Mouse (Mus musculus) liver, embryonic 15.5 days (tissue): ENCODE measurements at regions not wholly inside any gene's neighbourhood (a gene's known extent, or its start where the extent isn't known, plus 50 kb on each side); places are given as distances from the start of the nearest gene placed in this dataset.
A peak's percentile ranks its signal among the peaks of the same experiment; 100 is the strongest.

ENCODE experiments used
- ATAC-seq: fragments of 200-750 bp; cut with Nextera tagmentation; 2 replicates; pipeline ENCODE4 v1.8.0; 2017; ENCODE audit warnings: moderate number of reproducible peaks, mild to moderate bottlenecking, moderate library complexity; ENCODE audit not compliant: insufficient read depth
- H3K27ac ChIP-seq: fragments of 300-500 bp; sonication (generic); replicated peaks from 2 replicates; pipeline ENCODE4 v1.5.1; 2015; ENCODE audit warnings: mild to moderate bottlenecking, inconsistent platforms
- H3K27me3 ChIP-seq: fragments of 300-500 bp; sonication (generic); 2 replicates; pipeline ENCODE4 v1.6.1; 2015; ENCODE audit warnings: mild to moderate bottlenecking, inconsistent platforms
- H3K36me3 ChIP-seq: fragments of 300-500 bp; sonication (generic); replicated peaks from 2 replicates; pipeline ENCODE4 v1.6.1; 2015; ENCODE audit warnings: moderate library complexity, mild to moderate bottlenecking, inconsistent platforms
- H3K4me1 ChIP-seq: fragments of 300-500 bp; sonication (generic); replicated peaks from 2 replicates; pipeline ENCODE4 v1.6.1; 2015; ENCODE audit warnings: inconsistent platforms
- H3K4me2 ChIP-seq: fragments of 300-500 bp; sonication (generic); 2 replicates; pipeline ENCODE4 v1.6.1; 2015; ENCODE audit warnings: moderate library complexity, mild to moderate bottlenecking, inconsistent platforms
- H3K4me3 ChIP-seq: fragments of 300-500 bp; sonication (generic); replicated peaks from 2 replicates; pipeline ENCODE4 v1.5.1; 2015; ENCODE audit warnings: mild to moderate bottlenecking, inconsistent platforms
- H3K9ac ChIP-seq: fragments of 300-500 bp; sonication (generic); 2 replicates; pipeline ENCODE4 v1.6.1; 2015; ENCODE audit warnings: moderate library complexity, mild to moderate bottlenecking, inconsistent platforms
- H3K9me3 ChIP-seq: fragments of 300-500 bp; sonication (generic); replicated peaks from 2 replicates; pipeline ENCODE4 v1.6.1; 2016; ENCODE audit warnings: inconsistent platforms
- WGBS: fragments of 180-500 bp; shearing (Covaris S2); methylation state at CpG from one replicate; pipeline ENCODE4 v1.1.7; 2015; ENCODE audit warnings: mixed read lengths; ENCODE audit not compliant: insufficient replicate concordance; 5-methylcytosine and 5-hydroxymethylcytosine counted together

GRCm38 (mm10) chr13:101565323-101565722, 202.7 kb downstream of the Pik3r1 start:
- ATAC-seq = peak; percentile 37; the same call in 1 of the 2 replicates
- H3K4me2 ChIP-seq = no peak overlapping the region
- H3K27ac ChIP-seq = no peak overlapping the region

GRCm38 (mm10) chr13:101555371-101555874, 212.6 kb downstream of the Pik3r1 start:
- Histone ChIP-seq H3K36me3 (no peaks in the 10 kb centered on the region), H3K4me1 (peaks cover 40% of the 10 kb centered on the region), H3K9ac (no peak overlapping the region), H3K4me3 (no peak overlapping the region), H3K4me2 (no peak overlapping the region), H3K27ac (no peak overlapping the region), H3K27me3 (0 out of 2 replicates have a peak, but pooled peaks cover 3% of the 10 kb centered on the region), H3K9me3 (no peaks in the 10 kb centered on the region)
- 64% methylated on average over 3 of the region's 3 CpGs for WGBS
- no peak for ATAC-seq

More at GRCm38 (mm10) chr13:101565323-101565722, 202.7 kb downstream of the Pik3r1 start:
- Histone ChIP-seq H3K4me1 (peaks cover 18% of the 10 kb centered on the region), H3K9ac (no peak overlapping the region), H3K36me3 (no peaks in the 10 kb centered on the region), H3K9me3 (no peaks in the 10 kb centered on the region), H3K27me3 (no peaks in the 10 kb centered on the region), H3K4me3 (no peak overlapping the region)
- WGBS = 55% methylated on average over 1 of the region's 1 CpGs

- peak overlapping the region; percentile 47 for H3K9ac ChIP-seq
- peak; percentile 68 for ATAC-seq
- peak overlapping the region; percentile 98 for H3K27ac ChIP-seq
- no peaks in the 10 kb centered on the region for H3K9me3 ChIP-seq
- H3K4me2 ChIP-seq = peak overlapping the region; percentile 62
- no peaks in the 10 kb centered on the region for H3K27me3 ChIP-seq
- peak overlapping the region; percentile 42 for H3K4me3 ChIP-seq
- WGBS = 47% methylated on average over 8 of the region's 8 CpGs
- H3K36me3 ChIP-seq = no peaks in the 10 kb centered on the region
- peaks cover 63% of the 10 kb centered on the region for H3K4me1 ChIP-seq
Measured at GRCm38 (mm10) chr13:101553131-101553549, 214.9 kb downstream of the Pik3r1 start.

GRCm38 (mm10) chr13:101552451-101552850, 215.6 kb downstream of the Pik3r1 start:
- H3K9ac ChIP-seq = peak overlapping the region; percentile 47
- peak; percentile 86 for ATAC-seq
- H3K4me3 ChIP-seq = peak overlapping the region; percentile 42
- no peaks in the 10 kb centered on the region for H3K9me3 ChIP-seq
- no peaks in the 10 kb centered on the region for H3K27me3 ChIP-seq
- no peaks in the 10 kb centered on the region for H3K36me3 ChIP-seq
- WGBS = 44% methylated on average over 2 of the region's 2 CpGs
- H3K4me1 ChIP-seq = peaks cover 70% of the 10 kb centered on the region
- H3K27ac ChIP-seq = peak overlapping the region; percentile 98
- H3K4me2 ChIP-seq = peak overlapping the region; percentile 62

- Histone ChIP-seq H3K9ac (peak overlapping the region; percentile 55), H3K4me1 (peaks cover 79% of the 10 kb centered on the region), H3K4me2 (peak overlapping the region; percentile 62), H3K9me3 (no peaks in the 10 kb centered on the region), H3K4me3 (peak overlapping the region; percentile 10; the same call in 1 of the 2 replicates), H3K27ac (peak overlapping the region; percentile 98), H3K36me3 (no peaks in the 10 kb centered on the region), H3K27me3 (no peaks in the 10 kb centered on the region)
- WGBS = 26% methylated on average over 6 of the region's 6 CpGs
- ATAC-seq = peak; percentile 84
Measured at GRCm38 (mm10) chr13:101551068-101551467, 216.9 kb downstream of the Pik3r1 start.

DNA sequence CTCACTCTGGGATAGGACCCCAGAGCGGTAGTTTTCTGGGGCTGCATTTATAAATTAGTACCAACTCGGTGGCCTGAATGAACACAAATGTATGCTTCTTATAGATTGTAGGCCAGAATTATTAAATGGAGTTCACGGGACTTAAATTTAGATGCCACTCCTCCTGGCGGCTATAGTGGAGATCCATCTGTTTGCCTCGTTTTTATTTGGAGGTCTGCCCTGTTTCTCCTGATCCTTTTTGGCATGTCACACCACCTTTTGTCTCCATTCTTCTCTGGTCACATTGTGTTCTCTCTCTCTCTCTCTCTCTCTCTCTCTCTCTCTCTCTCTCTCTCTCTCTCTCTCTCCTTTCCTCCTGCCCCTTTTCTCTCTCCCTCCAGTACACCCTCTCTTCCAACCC, 217.5 kb downstream of the Pik3r1 start:
- Histone ChIP-seq H3K9ac (peak overlapping the region; percentile 55; the same call in 1 of the 2 replicates), H3K9me3 (no peaks in the 10 kb centered on the region), H3K36me3 (no peaks in the 10 kb centered on the region), H3K4me2 (peak overlapping the region; percentile 62), H3K27ac (peak overlapping the region; percentile 98), H3K27me3 (no peaks in the 10 kb centered on the region), H3K4me3 (no peak overlapping the region), H3K4me1 (peaks cover 85% of the 10 kb centered on the region)
- ATAC-seq = no peak
- WGBS = 71% methylated on average over 5 of the region's 5 CpGs

- no peaks in the 10 kb centered on the region for H3K9me3 ChIP-seq
- H3K4me1 ChIP-seq = peaks cover 90% of the 10 kb centered on the region
- H3K4me2 ChIP-seq = peak overlapping the region; percentile 61
- no peaks in the 10 kb centered on the region for H3K36me3 ChIP-seq
- no peaks in the 10 kb centered on the region for H3K27me3 ChIP-seq
- 2% methylated on average over 6 of the region's 6 CpGs for WGBS
- peak overlapping the region; percentile 98 for H3K27ac ChIP-seq
- H3K9ac ChIP-seq = peak overlapping the region; percentile 20
- peak; percentile 8; the same call in 1 of the 2 replicates for ATAC-seq
- peak overlapping the region; percentile 14 for H3K4me3 ChIP-seq
Measured at GRCm38 (mm10) chr13:101547887-101548286, 220.1 kb downstream of the Pik3r1 start.

DNA sequence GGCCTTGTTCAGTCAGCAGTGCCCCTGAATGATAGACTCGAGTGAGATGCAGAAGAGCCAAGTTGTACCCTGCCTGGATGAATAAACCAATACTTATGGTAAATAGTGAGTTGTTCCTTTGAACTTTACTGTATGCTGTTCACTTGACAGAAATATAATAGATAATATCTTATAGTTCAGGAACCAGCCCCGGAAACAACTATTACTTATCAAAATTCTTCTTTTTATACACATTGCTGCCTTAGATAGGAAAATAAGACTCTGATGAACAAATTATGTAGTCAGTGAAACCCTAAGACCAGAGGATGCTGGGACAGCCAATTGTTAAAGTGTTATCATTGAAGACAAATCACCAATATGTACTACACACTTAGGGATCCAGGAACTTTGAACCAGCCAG, 220.7 kb downstream of the Pik3r1 start:
- Histone ChIP-seq H3K27ac (peak overlapping the region; percentile 98), H3K36me3 (no peaks in the 10 kb centered on the region), H3K4me3 (peak overlapping the region; percentile 14), H3K9ac (peak overlapping the region; percentile 20), H3K9me3 (no peaks in the 10 kb centered on the region), H3K4me1 (peaks cover 85% of the 10 kb centered on the region), H3K27me3 (no peaks in the 10 kb centered on the region), H3K4me2 (peak overlapping the region; percentile 61)
- WGBS = 34% methylated on average over 2 of the region's 2 CpGs
- no peak for ATAC-seq

DNA sequence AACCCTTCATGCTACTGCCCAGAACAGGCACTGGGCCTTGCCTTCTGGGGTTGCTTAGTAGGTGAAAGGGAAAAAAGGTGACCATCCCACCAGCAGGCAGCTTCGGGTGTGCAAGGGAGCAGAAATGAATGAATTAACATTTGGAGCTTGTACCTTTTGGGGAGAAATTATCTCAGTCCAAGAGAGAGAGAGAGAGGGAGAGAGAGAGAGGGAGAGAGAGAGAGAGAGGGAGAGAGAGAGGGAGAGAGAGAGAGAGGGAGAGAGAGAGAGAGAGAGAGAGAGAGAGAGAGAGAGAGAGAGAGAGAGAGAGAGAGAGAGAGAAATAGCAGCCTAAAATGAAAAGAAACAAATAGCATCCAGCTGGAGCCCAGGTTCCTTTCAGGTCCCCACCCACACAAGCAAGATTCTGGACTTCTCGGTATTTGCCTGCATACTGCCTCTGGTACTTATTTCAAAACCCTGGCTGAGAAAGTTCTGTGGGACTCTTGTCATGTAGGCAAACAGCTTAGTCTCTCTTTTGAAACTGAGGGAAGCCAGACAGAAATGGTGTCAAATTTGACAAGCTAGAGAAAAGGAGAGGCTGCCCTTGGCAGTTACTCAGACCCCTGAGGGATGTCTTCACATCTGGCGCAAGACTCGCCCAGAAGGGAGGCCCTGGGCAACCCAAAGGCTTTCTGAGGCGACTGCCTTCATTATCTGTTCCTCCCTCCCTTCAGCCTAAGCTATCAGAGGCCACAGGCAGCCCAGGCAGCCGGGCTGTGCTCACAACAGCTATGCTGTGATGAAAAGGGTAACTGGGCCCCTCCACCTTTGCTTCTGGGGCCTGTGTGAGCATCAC, 222.5 kb downstream of the Pik3r1 start:
- WGBS = 16% methylated on average over 6 of the region's 6 CpGs
- H3K9ac ChIP-seq = peak overlapping the region; percentile 48
- ATAC-seq = peak; percentile 96
- H3K4me3 ChIP-seq = peak overlapping the region; percentile 25; the same call in 1 of the 2 replicates
- no peaks in the 10 kb centered on the region for H3K9me3 ChIP-seq
- H3K4me2 ChIP-seq = peak overlapping the region; percentile 61
- H3K4me1 ChIP-seq = peaks cover 82% of the 10 kb centered on the region
- no peaks in the 10 kb centered on the region for H3K36me3 ChIP-seq
- H3K27ac ChIP-seq = peak overlapping the region; percentile 98
- H3K27me3 ChIP-seq = 0 out of 2 replicates have a peak, but pooled peaks cover 7% of the 10 kb centered on the region

- WGBS = 20% methylated on average over 14 of the region's 14 CpGs
- no peaks in the 10 kb centered on the region for H3K9me3 ChIP-seq
- ATAC-seq = peak; percentile 38
- no peak overlapping the region for H3K4me3 ChIP-seq
- 0 out of 2 replicates have a peak, but pooled peaks cover 9% of the 10 kb centered on the region for H3K27me3 ChIP-seq
- peak overlapping the region; percentile 59 for H3K27ac ChIP-seq
- peak overlapping the region; percentile 48 for H3K4me2 ChIP-seq
- no peaks in the 10 kb centered on the region for H3K36me3 ChIP-seq
- H3K9ac ChIP-seq = peak overlapping the region; percentile 16; the same call in 1 of the 2 replicates
- H3K4me1 ChIP-seq = peaks cover 53% of the 10 kb centered on the region
Measured at GRCm38 (mm10) chr13:101540391-101541191, 227.4 kb downstream of the Pik3r1 start.
